Mouse (Mus musculus): ENCODE measurements around the gene Armcx1.
"Not testable (repeated sequence)": the region's sequence is repeated elsewhere in the genome, so short reads cannot be mapped to it uniquely, and the experiment has no call there.

Gene Armcx1

DNA sequence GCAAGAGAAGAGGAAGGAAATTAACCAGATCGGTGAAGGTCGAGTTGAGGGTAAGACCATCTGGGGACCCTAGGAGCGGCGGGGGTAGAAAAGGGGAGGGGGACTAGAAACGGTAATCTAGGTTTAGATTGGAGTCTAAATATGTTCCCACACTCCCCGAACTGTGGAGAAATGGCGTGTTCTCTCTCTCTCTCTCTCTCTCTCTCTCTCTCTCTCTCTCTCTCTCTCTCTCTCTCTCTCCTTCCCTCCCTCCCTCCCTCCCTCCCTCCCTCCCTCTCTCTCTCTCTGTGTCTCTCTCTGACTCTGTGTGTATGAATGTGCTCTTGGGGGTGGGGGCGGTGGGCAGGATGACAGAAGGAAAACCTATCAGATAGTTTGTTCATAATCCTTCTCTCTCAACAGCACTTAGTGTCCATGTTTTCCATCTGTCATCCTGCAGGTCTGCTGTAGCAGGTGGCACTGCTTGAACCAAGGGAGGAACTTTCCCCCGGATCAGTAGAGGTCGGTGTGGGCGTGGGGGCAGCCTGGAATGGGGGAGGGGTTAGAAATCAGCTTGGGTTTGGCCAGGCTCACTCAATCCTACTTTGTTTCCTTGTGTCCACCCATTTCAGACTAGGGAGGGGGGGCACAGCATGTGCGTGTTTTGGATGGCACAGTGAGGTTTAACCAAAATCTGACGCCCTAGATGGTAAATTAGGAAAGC is 39.7 kb downstream of the Armcx1 start:
- in situ Hi-C loops (cut with MboI, MseI), result no loop called here

DNA sequence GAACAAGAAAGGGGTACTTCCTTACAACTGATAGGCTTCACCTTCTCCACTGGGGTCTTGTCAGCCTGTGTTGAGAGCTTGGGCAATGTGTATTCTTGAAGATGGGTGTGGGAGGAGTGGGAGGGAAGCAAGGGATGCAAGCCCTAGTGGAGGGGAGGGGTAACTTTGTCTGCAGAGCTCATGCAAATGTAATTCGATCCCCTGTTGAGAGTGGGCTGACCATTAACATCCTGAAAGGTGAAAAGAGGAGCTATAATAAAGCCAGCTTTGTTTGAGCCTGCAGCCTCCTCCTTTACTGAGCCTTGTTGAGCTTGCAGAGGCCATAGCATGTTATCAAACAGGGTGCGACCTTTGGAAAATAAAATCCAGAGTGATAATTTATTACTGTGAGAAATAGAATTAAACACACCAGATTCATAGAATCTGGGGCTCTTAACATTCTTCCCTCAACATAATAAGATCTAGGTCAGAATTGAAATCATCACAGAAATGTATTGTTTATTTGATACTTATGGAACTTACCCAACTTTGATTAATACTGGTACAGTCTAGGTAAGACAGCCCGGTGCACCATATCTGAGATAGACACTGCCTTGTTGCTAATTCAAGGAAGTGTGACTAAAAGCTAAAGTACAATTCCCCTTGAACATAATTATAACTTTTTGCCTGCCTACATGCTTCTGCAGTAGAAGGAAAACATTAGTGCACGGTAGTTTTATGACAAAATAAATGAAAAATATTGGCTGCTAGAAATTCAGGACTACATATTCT is 45.9 kb downstream of the Armcx1 start:
- in situ Hi-C loops (cut with MboI, MseI), result not testable (repeated sequence)

All from T-helper 17 cell (primary cell).